Comparison of ENCODE assay signal across 22 mouse cellular contexts in genomic region chr14:14640557-14640956, GRCm38 (mm10).
DNase-seq lines count a peak whose midpoint lies in the region; ATAC-seq lines count a peak whose summit lies in the region.
"Had no signal": no experiment of that assay in that cellular context is flagged by ENCODE, and none has a peak within 500 bp of the region (broad histone marks: within the 10 kb centered on the region; RNA-seq: fewer than 3 reads in every experiment).

No protein-coding gene starts in this region.

- H3K9me3 ChIP-seq in liver, embryonic 16.5 days (replicated peaks; ENCODE audit: control insufficient read depth, low read length), result no peaks in the 10 kb centered on the region
- H3K9me3 ChIP-seq: embryonic facial prominence, embryonic 15.5 days; forebrain, embryonic 10.5 days; G1E; heart, embryonic 12.5 days; hindbrain, embryonic 13.5 days had no signal

- no peak overlapping the region for H3K9ac ChIP-seq in liver, embryonic 16.5 days (ENCODE audit: low read depth, low read length)
- H3K9ac ChIP-seq: embryonic facial prominence, embryonic 15.5 days; heart, embryonic 12.5 days; hindbrain, embryonic 13.5 days had no signal

- no peaks in the 10 kb centered on the region for H3K79me2 ChIP-seq in macrophage (ENCODE audit: inconsistent target)

- no peak overlapping the region for H3K4me2 ChIP-seq in liver, embryonic 16.5 days (ENCODE audit: low read depth, low read length)
- H3K4me2 ChIP-seq: embryonic facial prominence, embryonic 15.5 days; heart, embryonic 12.5 days; hindbrain, embryonic 13.5 days had no signal

- no peak overlapping the region for H3K4me3 ChIP-seq in liver, embryonic 16.5 days (ENCODE audit: low read depth, low read length)
- H3K4me3 ChIP-seq in macrophage (ENCODE audit: inconsistent target), result no peak overlapping the region
- H3K4me3 ChIP-seq: embryonic facial prominence, embryonic 15.5 days; erythroblast, embryonic 14.5 days; forebrain, embryonic 10.5 days; gastrocnemius, adult 2 months; heart, embryonic 12.5 days; hindbrain, embryonic 13.5 days had no signal

- peak overlapping the region; percentile 34 for H3K27ac ChIP-seq in liver, embryonic 16.5 days (ENCODE audit: low read length)
- peak overlapping the region; percentile 61 for H3K27ac ChIP-seq in macrophage
- H3K27ac ChIP-seq: embryonic facial prominence, embryonic 15.5 days; forebrain, embryonic 10.5 days; gastrocnemius, adult 2 months; hindbrain, embryonic 13.5 days; hindbrain, postnatal 0 days had no signal

- no peak for ATAC-seq in liver, embryonic 16.5 days (ENCODE audit: low read depth)
- ATAC-seq in common myeloid progenitor, adult 5-6 weeks (replicated peaks; ENCODE audit: low read depth, poor library complexity, severe bottlenecking), result peak; percentile 78
- ATAC-seq in monocyte, adult 5-6 weeks (replicated peaks; ENCODE audit: insufficient number of reproducible peaks, low FRiP score, low TSS enrichment, poor library complexity, severe bottlenecking), result peak; percentile 19; the same call in 1 of the 2 replicates
- ATAC-seq in inflammation-experienced regulatory T-cells, adult 6 months, result no peak
- ATAC-seq: CD4-positive, CD25-positive, alpha-beta regulatory T cell, adult 4 months; forebrain, embryonic 14.5 days had no signal

- no peaks in the 10 kb centered on the region; the same call in 1 of the 2 replicates for H3K4me1 ChIP-seq in liver, embryonic 16.5 days (ENCODE audit: control insufficient read depth, low read depth, low read length)
- H3K4me1 ChIP-seq: embryonic facial prominence, embryonic 15.5 days; heart, embryonic 12.5 days; hindbrain, embryonic 13.5 days had no signal

- no peaks in the 10 kb centered on the region for H3K27me3 ChIP-seq in liver, embryonic 16.5 days (ENCODE audit: control insufficient read depth, insufficient read depth, low read depth, low read length)
- H3K27me3 ChIP-seq: embryonic facial prominence, embryonic 15.5 days; heart, embryonic 12.5 days; hindbrain, embryonic 13.5 days had no signal

- DNase-seq in liver, result no peak
- DNase-seq in layer of hippocampus, postnatal 10 days (ENCODE audit: low spot score in 2 of 2), result no peak
- no peak for DNase-seq in gastrocnemius, postnatal 10 days
- DNase-seq: adrenal gland, adult 8-10 months; cerebellum, adult 11-12 months; gastrocnemius, postnatal 36 days; heart, postnatal 36 days had no signal

- H3K36me3 ChIP-seq in liver, embryonic 16.5 days (ENCODE audit: control insufficient read depth, insufficient read depth), result no peaks in the 10 kb centered on the region
- no peaks in the 10 kb centered on the region for H3K36me3 ChIP-seq in macrophage (ENCODE audit: inconsistent target)
- H3K36me3 ChIP-seq: embryonic facial prominence, embryonic 15.5 days; forebrain, embryonic 10.5 days; G1E; heart, embryonic 12.5 days; hindbrain, embryonic 13.5 days had no signal

Comparison
In these comparisons a context has a peak if more than half of its experiments do, and no peak if none do; other contexts are left out.
1. ATAC-seq: peak in common myeloid progenitor, adult 5-6 weeks (single experiment) and monocyte, adult 5-6 weeks (single experiment); none in liver, embryonic 16.5 days (single experiment) and inflammation-experienced regulatory T-cells, adult 6 months (single experiment).